Mouse (Mus musculus) WW6 (cell line): Measurements from ENCODE around the gene Casq2.

ENCODE experiments used
- DNase-seq: peaks from one replicate; pipeline ENCODE4 v3.0.0-alpha.2; 2013; ENCODE audit warnings: low read depth, low spot score

The Casq2 gene

DNA sequence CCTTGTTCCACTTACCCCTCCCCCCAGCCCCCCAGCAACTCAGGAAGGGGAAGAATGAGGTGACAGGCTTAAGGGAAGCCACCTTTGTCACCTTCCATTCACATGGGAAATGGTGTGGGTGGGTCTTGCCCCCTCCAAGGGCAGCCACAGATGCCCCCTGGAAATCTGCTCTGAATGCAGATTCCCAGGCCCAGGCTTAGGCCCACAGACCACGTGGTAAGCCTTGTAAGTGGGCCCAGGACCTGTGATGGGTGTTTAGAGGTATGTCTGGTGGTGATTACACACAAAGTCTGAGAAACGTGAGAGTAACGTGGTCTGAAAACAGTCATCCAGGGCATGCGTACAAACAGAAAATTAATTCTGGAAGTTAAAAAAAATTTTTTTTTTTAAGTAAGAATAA lies 78.7 kb downstream of the Casq2 start:
- no peak for DNase-seq

DNA sequence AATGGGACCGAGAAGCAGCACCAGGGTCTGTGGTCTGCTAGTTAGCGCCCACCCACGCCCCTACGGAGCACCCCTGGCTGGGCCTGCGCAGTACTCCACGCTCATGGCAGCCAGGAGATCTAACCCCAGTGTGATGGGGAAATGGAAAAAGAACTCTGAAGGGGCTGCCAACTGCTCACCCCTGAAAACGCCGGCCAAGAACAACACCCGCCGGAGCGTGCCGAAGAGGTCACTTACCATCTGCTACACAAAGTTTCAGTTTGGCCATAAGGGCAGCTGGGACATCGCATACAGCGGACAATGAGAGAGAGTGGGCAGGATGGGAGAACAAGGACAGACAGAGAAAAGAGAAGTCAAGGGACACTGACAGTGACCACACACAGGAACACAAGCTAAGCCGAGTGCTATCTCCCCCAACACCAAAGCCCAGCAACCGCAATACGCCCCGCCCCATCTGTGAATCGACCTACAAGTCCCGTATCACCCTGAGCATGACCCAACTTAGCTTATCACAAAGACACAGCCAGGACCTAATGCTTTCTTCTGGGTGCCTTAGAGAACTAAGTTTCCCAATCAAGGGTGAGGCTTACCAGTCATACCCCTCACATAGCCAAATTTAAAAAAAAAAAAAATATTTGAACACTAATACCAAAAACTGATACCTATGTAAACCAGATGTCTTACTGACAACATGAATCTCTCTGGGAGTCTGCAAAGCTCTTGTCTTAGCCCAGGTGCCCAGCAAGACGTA lies 79.5 kb downstream of the Casq2 start:
- no peak for DNase-seq

DNA sequence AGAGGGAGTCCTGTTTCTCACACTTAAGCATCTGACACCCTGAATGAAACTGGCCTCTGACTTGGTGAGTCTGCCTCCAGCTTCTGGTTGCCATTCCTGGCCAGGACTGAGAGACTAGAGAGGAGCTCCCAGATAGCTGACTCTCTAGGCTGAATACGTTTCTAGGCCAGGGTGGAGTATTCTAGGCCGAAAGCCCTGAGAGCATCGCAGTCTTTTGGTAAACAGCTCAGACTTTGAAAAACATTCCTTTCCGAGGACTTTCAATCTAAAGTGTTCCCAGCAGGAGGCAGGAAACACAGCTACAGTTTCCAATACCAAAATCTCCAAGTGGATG lies 80.0 kb downstream of the Casq2 start:
- no peak for DNase-seq

DNA sequence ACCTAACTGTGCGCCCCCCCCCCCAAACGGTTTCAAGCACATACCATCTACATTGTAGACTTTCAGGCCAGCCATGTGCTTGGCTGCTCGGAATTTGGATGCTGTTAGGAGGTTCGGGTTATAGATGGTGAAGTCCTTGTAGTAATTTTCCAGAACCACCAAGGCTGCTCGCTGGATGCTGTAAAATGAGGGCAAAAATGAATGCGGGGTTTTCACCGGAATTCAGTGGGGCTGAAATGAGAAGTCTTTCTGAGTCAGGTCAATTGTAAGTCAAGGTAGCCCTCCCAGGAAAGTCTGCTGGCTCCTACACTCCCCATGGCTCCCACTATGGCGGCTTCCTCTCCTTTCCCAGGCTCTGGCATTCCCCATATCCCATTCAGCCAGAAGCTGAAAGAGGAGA lies 80.6 kb downstream of the Casq2 start:
- no peak for DNase-seq

DNA sequence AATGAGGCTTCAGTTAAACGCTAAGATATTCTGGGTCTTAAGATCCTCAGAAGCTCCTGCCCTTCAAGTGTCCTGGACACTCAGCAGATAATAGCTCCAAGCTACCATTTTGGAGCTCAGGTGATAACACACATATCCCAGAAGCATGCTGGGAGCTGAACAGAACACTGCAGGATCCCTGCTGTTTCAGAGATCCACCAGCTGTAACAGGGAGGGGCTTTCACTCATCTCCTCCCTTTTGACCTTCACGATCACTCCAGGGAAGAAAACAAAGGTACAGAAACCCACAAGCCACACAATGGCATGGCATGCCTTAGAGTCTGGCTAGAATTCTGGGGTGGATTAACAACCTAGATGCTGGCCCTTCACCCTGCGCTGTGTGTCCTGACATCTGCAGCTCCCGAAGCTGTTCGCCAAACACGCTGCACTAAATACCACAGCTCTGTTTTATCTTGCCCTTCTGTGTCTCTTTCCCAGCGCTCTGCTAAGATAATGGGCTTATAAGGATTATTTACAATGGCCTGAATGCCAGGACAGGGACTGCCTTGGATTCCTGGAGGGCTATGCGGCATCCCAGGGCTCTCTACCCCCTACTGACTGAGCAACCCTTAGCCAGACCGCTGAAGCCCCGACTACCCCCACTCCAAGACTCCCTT lies 81.5 kb downstream of the Casq2 start:
- DNase-seq, result peak; percentile 75

DNA sequence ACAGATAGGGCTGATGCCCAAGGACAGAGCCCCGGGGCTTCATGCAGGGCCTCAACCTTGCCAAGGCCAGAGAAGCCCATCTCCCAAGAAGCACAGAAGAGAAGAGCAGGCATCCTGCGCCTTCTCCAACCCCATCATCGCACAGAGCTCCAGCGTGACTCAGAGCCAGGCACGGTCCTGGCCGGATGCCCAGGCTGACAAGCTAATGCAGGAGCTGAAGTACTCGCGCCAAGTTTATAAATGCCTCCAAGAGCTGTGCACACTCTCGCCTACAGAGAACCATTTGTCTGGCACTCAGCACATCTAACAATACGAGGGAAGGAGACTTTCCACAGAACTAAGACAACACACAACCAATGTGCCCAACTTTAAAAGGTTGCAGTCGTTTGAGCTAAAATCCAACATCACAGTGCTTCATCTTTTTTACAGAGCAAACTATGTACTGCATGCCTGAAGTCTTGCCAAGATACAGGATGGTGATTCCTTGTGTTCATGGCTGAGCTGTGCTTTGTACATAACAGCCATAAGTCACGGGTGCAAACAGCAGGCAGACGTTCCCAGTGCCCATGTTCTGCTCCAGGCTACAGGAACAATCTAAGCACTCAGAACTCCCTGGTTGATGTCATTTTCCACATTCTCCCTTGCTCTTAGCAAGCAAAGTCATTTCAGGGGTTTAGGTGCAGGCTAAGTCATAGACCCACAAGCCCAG lies 83.1 kb downstream of the Casq2 start:
- DNase-seq, result no peak

DNA sequence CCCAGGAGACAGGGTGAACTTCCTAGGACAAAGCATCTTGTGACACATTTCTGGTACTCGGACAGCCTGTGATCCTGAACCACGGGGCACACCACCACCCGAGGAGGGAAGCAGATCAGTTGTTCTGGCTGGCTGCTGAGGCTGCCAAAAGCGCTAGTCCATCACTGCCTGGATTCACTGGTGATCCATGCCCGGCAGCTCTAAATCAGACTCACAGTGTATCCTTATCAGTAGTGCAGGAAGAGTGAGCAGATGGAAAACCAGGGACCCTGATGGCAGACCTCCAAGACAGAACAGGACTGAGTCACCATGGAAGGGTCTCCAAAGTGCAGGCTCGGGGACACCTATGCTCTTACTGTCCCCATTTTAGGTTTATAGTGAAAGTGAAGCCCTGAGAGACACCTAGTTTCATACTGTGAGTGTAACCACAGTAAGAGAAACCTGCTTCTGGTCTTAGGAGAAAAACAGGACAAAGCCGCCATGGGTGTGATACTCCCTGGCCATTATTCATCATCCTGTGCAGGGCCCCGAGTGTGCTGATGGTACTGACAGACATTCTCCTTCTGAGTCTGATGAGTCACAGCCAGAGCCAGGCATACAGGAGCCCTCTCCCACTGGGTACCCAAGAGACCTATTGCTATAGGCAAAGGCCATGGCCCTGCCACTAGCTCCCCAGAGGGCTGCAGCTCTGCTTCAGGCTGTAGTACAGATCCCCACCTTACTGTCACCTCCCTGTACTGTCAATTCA lies 88.1 kb downstream of the Casq2 start:
- DNase-seq, result no peak

DNA sequence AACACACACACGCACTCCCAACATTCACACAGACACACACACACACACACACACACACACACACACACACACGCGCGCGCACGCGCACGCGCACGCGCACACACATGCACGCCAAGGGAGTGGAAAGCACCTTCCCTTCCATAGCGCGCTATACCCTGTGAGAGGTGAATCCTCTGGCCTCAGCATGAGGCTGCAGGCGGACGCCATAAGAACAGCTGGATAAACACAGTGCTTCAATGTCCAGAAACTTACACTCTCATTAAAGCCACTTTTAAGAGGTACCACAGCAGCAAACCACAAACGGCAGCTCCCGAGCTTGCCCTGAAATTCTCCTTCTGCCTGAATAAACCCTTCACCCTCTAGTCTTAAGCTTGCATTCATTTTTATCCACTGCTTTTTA lies 89.5 kb downstream of the Casq2 start:
- no peak for DNase-seq

DNA sequence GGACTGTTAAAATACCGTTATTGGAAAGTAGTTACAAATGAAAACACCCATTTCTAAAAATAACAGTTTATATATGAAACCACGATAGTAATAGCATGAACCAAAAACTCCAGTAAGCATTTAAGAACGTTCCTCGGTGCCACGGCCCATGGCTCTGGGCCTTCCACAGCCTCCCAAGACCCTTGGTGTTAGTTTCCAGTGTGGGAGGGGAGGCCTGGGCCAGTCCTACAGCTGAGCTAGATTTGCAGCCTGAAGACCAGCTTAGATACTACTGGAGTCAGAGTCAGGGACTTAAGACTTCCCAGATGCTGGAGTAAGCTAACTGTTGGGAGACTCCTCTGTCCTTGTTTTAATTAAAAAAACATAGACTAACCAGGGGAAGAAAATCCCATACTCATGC lies 89.9 kb downstream of the Casq2 start:
- DNase-seq, result no peak

DNA sequence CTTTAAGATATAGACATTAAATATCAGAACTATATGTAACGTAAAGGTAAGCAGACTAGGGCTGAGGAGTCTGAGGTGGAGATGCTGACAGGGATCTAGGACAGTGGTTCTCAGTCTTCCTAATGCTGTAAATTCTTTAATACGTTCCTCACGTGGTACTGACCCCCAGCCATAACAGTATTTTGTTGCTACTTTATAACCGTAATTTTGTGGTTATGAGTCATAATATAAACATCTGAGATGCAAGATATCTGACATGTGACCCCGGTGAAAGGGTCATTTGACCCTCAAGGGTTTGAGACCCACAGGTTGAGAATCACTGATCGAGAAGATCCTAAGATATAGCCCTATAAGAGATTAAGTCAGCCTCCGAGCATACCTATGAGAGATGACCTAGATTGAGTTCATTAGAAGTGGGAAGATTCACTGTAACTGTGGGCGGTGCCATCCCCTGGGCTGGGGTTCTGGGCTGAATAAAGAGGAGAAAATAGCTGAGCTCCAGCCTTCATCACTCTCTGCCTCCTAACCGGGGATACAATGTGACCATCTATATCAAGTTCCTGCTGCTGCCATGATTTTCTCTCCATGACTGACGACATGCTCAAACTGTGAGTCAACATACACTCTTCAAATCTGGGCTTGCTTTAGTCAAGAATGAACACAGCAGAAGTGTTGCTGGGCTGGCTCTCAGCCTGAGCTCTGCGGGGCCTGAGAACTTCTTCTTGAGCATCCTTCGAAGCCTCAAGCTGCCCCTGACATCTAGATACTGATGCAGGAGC lies 91.8 kb downstream of the Casq2 start:
- no peak for DNase-seq

DNA sequence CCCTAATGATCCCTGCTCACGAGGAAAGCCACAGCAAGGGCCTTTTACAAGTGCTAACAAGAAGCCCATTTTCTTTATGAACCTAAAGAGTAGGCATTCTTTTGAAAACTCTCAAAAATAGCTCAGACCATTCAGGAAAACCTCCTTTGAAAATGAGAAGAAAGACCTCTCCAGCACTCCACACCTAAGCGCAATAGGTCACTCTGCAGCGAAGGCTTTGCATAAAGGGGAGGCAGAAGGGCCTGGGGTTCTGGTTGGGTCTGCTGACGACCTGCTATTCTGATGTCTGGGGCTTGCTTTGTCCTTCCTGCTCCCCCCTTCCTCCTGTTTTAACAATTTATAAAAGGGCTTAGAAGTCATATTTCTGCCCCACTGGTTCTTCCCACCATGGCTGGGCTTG lies 93.7 kb downstream of the Casq2 start:
- no peak for DNase-seq

DNA sequence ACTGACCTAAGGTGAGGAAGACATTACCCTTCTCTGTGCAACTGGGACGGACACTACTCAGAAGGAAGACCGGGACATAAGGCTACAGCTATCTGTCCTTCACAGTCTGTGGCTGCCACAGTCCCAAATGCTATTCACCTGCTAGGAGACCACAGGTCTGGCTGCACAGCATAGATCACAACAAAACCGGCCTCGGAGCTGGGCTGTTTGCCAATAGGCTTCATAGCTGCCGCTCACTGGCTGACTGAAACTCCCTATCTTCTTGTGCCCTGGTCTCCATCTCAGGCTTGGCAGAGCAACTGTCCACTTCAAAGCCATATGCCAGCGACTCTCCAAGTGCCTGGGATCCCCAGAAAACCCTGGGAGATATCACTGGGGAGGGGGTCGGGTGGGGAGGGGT lies 94.5 kb downstream of the Casq2 start:
- DNase-seq, result no peak

DNA sequence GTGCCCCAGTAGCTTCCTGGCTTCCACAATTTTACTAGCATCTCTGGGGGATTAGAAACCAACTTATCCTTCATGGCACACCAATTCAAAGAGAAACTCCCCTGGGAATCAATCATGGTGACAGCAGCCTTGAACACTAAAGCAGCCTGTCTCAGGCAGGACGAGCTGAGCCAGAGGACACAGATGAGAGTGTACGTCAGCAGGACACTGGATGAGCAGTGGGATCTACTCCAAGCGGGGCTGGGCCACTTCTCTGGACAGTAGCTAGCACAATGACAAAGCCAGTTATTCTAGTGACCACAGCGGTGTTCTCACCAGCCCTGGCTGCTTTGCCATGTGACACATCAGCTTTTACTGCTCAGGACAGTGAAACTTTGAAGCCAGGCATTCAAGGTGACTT lies 95.0 kb downstream of the Casq2 start:
- no peak for DNase-seq

DNA sequence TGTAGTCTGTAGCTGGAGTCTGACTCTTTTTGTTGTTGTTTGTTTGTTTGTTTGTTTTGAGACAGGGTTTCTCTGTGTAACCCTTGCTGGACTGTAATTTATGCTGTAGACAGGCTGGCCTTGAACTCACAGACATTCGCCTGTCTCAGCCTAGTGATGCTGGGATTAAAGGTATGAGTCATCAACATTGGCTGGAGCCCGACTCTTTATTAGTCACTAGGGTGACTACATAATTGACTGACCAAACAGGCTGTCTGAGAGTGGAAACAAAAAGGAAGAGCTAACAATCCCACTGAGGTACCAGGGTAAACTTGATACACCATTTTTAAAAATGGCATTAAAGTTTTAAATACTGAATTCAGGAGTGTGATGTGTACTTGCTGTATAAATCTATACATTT lies 96.4 kb downstream of the Casq2 start:
- DNase-seq, result no peak

DNA sequence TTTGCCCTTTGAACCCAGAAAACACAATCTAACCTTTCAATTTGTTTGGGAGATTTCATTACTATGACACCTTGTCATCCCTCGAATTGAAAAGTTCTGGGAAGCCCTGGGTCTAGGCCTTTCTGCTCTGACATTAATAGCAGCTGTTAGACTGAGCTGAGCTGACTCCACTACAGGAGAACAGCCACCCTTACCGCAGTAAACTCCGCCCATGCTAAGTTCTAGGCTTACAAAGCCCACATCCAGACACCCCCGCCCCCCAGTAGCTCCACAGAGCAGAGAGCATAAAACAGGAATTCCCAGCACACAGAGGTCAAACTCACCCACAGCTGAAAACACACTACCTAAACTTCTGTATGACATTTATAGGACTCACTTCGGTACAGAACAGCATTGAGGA lies 98.5 kb downstream of the Casq2 start:
- no peak for DNase-seq

DNA sequence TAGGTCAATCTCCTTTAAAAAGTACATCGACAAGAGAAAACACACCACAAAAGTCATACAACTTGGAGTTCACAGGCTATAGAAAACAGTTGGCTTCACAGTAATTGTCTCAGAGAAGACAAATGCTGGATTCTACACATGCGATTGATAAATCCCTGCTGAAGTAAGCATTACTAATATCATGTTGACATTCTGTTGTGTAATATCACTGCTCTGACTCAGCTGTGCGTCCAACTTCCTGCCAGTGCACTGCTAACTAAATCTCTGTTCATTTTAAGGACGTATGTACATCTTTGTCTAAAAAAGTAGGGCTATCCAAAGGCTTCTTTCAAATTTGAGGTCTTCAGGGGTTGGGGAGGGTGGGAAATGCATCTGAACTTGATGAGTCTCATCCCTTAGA lies 101.2 kb downstream of the Casq2 start:
- no peak for DNase-seq

DNA sequence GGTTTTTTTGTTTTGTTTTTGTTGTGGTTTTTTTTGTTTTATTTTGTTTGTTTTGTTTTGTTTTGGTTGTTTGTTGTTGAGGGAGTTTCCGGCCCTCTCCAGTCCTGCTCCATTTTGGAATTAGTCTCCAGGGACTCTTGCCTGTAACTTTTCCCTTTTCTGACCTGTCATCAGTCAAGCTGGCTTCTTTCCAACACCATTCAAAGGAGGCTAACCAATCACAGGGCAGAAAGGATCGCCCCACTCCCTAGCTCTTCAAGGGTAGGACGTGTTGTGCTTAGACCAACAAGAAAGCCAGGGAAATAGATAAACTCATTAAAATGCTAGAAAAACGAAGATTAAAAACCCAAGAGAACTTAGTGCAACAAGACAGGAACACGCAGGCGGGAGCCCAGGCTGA lies 102.8 kb downstream of the Casq2 start:
- DNase-seq, result no peak

DNA sequence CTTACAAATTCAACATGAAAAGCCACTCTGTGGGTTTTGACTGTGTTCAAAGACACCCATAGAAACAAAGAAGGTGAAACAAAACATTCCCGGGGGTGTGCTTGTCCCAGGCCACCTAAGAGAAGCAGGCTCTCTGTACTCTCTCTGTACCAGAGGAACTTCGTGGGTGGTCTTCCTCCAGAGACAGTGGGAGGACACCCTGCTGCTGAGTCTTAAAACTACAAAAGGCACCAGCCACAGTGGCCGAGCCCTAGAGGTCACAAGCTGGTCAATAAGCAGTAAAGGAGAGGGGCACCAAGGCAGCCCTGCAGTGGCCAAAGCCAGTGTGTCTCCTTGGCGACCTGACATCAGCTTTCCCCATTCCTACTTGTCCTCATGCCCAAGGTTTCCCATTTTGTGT lies 103.8 kb downstream of the Casq2 start:
- no peak for DNase-seq

DNA sequence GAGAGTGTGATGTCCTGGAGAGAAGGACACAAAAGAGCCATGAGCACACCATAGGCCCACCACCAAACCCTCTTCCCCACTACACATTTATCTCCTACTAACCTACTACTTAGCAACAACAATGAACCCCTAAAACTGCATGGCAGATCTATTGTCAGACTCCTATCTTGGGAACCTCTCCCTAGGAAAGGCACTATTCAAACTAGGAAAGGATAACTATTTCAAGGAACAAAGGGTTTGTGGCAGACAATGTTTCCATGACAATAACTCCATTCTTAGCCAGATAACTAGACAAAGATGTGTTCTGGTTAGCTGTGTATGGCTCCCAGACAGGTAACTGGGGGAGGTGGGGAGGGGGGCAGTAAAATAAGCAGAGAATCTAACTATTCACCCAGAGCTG lies 104.4 kb downstream of the Casq2 start:
- no peak for DNase-seq

DNA sequence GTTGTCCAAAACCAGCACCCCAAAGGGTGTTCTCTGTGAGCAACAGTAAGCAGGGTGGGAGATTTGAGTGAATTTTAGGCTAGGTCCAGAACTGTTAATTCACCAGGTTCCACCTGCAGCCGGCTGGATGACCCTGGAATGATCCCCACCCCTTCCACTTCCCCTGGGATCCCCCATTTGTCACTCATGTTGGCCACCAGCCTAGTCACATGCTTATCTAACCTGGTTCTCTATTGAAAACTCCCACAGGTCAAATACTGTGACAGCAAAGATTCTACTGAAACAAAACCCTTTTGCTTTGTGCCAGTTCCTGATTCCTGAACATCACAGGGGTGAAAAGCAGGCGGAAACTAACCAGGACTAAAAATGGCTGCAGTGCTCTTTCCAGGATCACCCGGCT lies 105.4 kb downstream of the Casq2 start:
- no peak for DNase-seq

DNA sequence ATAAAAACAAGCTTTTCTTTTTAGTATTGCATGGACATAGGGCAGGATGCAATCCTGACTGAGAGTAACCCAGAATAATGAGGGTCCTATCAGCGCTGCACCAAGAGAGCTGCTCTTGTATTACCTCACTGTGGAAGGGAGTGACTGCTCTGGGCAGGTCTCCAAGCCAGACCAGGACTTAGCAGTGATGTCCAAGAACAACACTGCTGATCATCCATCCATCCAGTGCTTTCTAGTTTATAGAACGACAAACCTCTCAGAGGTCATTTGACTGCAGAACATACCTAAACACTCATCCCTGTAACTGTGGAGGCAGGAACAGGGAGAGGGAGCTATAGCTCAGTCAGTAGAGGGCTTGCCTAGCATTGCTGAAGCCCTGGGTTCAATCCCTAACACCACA lies 106.4 kb downstream of the Casq2 start:
- DNase-seq, result no peak
